Mouse (Mus musculus) forelimb bud, embryonic 11.5 days (tissue): Measurements from ENCODE around the gene Shisa6.
"Not testable (repeated sequence)": the region's sequence is repeated elsewhere in the genome, so short reads cannot be mapped to it uniquely, and the experiment has no call there.

Source experiments
- DNase-seq: peaks from one replicate; pipeline ENCODE4 v3.0.0-alpha.2; 2012; ENCODE audit warnings: low read depth, low spot score

The Shisa6 gene

DNA sequence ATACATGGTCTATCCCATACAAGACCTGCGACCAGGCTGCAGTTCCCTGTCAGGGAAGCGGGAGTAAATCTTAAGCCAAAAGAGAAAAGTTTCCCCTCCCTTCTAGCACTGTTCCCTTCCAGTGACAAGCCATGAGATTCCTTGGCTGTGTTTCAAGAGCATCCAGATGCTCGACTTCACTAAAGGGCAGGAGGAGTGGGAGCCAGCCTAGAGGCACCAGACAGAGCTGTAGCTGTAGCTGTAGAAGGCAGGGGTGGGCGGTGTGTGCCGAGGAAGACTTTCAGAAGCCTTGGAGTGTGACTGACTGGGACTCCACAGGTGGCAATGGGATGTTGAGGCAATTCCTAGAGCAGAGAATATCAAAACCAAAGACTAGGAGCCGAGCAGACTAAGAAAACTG lies 43.3 kb downstream of the Shisa6 start:
- DNase-seq, result no peak

DNA sequence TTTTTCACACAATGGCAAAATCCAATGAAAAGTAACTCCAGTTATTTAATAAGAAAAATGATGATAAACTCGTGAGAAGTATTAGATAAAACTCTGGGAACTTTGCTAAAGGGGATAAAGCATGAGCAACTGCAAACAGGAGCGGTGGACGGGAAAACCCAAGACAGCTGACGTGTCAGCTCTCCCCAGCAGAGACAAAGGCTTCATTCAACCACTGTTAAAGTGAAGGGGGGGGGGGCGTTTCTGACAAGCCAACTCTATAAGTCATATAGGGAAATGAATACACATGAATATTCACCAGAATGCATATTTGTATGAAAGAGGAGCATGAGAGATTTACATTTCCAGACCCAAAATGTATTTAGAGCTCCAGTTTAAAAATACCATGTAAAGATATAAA lies 83.1 kb downstream of the Shisa6 start:
- no peak for DNase-seq

DNA sequence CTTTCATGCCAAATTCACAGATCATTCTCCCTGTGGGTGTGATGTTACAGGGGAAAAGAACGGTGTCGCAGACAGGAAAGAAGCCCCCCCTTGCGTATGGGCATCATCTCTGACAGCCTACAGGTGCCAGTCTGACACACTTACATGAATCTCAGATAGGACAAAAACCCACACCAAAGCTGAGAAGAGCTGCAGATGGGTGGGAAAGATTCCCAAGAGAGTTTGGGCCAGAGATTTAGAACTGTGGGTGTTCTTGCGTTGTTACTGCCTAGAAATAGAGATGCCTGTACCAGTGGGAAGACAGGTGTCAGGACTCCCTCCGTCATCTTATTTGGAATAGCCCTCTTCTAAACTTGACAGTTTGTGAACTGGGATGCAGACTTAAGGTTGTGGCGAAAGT lies 99.6 kb downstream of the Shisa6 start:
- DNase-seq, result no peak

DNA sequence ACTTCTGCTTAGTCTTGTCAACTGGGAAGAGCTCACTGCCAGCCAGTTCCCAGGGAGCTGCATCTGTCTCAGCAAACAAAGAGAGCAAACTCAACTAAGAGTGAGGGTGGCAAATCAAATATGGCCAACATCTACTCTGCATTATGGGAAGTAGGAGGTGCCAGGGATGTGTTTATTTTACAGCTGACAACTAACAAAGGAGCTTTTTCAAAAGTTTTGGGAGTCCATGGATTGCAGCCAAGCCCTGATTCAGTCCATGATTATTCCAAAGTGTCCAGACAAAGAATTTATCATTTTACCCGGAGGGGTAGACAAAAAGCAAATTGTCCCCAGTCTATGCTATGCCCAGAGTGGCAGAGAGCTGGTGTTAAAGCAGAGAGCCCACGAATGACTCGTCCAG lies 107.5 kb downstream of the Shisa6 start:
- no peak for DNase-seq

DNA sequence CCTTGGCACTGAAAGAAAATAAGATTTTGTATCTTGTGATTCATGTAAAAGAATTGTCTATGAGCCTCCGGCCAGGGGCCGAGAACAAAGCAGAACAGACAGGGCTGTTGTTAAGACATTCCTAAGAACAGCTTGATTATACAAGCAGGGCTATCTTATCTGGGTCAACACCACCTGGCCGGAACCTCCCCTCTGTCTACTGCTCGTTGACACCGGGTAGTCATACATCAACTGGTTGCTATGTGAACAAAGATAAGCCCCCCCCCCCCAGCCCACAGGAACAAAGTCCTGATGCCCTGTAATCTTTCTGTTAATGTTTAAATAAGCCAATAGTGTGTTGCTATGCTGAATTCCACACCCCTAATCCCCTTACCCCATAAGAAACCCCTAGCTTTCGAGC lies 117.0 kb downstream of the Shisa6 start:
- DNase-seq, result not testable (repeated sequence)

DNA sequence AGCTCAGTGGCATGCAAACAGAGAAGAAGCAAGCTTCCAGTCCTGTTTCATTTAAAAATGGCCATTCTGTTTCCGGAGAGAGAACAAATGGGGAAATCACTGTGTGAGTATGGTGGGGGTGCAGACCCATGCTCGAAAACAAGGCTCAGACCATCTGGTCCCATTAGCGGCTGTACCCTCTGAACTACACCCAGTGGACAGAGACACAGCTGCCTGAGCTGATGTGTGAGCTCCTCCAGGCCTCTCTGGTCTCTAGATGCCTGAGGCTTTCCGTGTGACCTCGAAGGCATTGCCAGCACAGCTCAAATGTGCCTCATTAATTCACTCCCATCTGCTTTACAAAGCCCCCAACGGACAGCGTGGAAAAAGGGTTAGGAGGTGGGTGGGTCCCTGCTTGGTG lies 125.7 kb downstream of the Shisa6 start:
- no peak for DNase-seq

DNA sequence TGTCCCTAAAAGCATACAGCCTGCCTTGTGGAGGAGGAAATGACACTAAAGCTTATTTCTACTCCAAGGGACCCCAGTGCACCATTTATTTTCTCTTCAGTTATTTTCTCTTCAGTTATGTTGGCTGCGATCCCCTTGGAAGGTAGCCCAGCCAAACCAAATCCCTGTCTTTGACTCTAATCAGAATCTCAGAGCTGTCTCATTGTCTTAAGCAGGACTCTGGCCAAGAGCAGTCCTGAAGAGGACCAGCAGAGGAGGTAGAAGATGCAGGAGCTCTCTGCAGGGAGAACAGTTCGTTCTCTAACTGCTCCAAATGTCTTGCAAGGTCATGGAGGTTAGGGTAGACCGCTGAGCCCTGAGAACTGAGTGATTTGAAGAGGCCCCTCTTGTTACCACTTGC lies 138.2 kb downstream of the Shisa6 start:
- no peak for DNase-seq

DNA sequence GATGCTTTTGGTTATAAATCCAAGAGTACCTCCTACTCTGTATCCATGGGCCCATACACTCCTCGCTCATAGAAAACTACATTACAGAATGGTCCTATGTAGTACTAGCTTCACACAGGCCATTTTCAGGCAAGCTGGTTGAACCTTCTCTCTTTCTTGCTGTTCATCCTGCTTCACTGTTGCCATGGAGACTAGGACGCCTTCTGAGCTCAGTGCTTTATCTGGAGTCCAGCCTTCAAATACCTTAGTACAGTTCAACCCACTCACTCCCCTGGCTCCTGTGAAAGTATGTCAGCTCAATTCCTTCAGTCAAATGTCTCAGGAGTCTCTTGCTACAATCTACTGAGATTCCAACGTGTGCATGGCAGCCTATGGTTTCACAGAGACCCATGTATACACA lies 154.0 kb downstream of the Shisa6 start:
- no peak for DNase-seq

DNA sequence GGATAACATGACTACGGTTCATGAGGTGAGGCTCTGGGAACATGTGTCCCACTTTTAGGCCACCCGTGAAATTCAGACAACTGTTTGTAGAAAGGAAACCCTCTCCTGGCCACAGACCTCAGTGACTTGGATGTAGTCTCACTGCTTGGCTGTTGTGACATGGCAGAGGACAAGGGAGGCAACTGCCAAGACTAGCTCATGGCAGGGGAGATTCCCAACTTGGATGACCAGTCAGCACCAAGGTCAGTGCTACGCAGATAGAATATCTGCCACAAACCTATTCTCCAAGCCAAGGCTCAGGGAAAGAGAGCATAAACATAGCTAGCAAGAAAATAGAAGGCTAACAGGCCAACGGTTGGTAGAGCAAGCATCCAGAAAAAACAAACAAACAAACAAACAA lies 156.0 kb downstream of the Shisa6 start:
- no peak for DNase-seq

DNA sequence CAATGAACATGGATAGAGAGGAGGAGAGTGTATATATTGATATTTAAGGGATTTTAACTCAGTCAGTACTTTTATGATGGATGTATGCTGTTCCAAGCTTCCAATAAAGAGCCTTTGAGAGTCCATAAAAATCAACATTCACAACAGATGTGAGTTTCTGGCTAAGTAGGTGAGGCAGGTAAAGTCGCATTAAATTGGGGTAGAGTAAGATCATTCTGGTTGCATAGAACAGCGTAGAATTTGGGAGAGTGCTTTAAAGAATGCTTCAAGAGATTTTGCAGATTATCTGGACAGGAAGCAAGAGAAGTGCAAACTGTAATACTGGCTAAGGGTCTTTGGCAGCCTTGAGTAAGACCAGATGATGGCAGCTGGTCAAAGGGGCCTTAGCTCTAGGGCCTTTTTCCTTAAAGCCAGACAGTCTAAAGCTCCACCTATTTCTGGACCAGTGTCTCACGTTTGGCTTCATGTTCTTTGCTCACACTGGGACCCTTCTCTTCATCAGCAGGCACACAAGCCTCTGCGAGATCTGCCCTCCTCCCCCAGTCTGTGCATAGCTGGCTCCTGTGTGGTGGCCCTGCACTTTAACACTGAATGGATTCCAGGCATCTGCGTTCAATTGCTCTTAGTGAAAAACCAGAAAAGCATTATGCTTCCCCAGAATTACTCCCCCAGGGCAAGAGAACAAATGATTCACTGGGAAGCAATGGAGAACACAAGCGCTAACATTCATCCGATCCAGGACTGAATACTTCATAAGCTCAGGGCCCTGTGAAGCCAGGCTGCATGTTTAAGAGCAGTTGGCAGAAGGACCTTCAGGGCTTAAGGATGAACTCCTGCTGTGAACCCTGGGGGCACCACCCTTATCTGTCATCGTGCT lies 158.7 kb downstream of the Shisa6 start:
- peak; percentile 26 for DNase-seq

DNA sequence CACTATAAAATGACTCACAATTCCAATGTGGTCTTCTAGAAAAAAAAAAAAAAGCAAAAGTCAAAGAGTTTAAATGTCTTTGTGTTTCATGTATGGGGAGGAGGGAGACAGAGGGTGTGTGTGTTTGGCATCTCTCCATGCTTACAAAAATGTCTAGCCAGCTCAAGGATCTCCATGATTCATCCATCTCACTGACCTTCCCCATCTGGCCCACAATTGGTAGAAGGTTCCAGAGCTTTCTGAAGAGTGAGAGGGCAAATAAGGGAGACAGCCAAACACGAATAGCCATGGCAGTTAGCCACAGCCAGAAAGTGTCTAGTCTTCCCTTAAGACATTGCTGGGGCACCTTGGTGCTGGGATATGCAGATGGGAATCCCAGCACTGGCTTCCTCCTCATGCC lies 166.0 kb downstream of the Shisa6 start:
- no peak for DNase-seq

DNA sequence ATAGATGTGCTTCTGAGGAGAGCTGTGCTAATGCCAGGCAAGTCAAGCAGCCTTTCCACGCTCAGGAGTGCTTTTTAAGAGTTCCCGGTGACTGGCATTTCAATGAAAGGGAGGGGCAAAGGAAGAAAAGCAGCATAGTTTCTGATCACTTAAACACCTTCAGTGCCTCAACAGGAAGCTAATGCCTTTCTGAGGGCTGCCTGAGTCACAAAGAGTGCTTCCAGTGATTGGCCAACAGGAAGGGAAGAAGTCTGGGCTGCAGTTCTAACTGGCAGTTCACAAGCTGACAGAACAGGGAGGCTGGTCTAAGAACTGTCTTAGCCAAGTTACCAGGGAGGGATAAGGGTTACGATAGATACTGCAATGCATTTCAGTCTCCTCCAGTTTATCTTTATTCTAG lies 180.9 kb downstream of the Shisa6 start:
- DNase-seq, result no peak

DNA sequence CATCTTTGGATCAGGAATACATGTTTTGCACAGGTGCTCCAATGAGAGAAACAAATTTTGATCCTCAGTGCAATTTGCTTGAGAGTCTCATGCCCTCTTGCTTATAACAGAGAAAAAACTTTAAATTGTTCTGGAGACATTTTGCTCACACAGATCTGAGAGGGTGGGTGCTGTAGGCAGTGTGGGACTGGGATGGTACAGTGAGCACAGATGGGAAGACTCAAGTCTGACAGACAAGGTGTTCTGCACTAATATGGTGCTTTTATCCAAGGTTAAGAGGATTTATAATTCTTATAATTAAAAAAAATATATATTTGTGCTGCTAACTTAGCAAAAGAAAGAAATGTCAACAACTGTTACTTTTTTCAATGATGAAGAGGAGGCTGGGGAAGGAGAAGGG lies 189.5 kb downstream of the Shisa6 start:
- no peak for DNase-seq

DNA sequence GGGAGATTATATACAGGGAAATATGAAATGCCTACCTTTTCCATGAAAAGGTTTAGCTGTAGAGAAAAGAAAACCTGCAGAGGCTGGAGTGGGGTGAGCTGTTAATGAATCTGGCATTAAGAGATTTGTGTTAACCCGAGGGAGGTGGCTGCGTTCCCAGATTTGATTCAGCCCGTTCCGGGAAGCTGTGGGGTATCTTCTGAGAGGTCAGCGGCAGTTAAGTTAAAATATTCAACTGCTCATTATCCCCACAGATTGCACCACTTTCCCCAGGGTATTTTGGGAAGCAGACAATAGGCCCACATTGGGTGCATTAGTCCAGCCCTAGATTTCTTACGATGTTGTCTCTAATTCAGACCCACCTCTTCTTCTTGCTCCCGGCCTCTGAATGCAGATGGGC lies 213.0 kb downstream of the Shisa6 start:
- DNase-seq, result no peak

DNA sequence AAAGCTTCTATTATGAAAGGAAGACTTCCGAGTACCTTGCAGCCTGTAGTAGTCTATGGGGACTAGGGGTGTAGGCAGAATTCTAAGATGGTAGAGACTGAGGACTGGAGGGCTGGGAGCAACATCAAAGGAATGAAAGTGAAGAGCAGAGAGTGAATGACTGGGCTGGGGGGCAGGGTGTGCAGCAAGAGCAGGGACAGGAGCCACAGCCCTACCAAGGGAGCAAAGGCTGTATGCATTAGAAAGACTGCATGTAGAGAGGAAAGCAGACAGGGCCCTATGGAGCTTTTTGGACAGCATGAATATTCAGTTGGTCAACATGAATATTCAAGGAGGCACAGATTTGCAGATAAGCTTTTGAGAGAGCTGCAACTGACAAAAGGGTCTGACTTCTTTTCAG lies 221.4 kb downstream of the Shisa6 start:
- DNase-seq, result no peak

DNA sequence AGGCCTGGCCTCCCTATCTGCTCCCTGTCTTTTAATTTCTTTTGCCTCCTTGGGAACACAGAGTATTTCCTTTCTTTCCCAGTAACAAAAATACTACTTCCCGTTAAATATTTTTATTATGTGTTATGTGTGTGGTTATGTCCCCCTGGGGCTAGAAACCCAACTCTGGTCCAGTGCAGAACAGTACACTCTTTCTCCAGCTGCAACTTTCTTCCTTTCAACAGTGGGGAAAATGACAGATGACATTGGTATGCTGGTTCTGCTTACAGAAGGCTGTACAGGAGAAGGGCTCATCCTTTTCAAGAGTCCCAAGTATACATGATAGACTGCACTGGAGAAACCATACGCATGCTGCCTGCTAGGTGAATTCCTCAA lies 251.1 kb downstream of the Shisa6 start:
- DNase-seq, result no peak

DNA sequence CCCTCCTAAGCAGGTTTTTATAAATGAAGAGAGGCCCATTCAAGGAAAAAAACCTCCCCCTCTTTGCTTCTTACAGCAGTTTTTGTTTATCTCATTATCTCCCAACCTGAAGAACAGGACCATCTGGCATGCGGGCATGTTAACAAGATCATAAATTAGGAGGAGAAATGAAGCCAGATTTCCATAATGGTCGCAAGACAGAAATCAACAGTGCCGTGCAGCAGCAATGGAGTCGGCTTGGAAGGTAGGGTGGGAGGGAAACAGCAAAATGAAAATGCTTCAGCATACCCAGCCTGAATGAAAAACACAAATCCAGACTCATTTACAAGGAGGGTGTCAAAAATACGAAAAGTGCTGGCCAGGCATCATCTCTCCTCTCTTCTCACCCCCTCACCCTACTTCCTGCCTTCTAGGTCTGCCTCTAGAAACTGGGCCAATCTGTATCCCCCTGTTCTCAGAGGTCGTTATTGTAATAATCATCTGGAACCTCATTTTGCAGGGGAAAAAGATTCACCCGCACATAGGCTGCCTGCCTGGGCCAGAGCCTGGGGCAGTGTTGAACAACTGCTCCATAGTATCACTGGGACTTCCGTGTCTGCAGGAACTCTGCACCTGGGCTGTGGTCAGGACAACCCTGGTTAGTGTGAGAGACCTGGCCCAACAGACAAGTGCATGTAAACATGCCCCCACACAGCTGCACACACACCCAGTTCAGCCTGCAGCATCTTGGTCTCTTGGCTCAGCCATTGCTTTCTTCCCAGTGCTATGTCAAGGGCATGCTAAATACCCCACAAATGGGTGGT lies 251.7 kb downstream of the Shisa6 start:
- DNase-seq, result no peak

DNA sequence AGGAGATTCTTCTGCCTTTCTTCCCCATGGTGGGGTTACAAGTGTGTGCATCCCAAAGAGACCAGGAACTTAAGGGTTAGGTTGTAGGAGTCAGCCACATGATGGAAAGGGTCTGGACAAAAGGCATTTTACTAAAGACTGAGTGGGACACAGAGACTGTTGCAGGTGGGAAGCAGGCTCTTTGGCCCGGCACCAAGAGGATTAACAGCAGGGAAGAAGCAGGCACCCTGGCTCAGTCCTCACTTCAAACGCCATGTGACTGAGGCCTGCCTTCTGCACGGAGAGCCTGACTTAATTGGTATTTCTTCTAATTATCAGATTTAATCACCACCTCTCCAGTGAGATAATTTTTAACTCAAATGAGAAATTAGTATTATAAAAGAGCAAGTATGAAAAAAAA lies 258.7 kb downstream of the Shisa6 start:
- DNase-seq, result no peak

DNA sequence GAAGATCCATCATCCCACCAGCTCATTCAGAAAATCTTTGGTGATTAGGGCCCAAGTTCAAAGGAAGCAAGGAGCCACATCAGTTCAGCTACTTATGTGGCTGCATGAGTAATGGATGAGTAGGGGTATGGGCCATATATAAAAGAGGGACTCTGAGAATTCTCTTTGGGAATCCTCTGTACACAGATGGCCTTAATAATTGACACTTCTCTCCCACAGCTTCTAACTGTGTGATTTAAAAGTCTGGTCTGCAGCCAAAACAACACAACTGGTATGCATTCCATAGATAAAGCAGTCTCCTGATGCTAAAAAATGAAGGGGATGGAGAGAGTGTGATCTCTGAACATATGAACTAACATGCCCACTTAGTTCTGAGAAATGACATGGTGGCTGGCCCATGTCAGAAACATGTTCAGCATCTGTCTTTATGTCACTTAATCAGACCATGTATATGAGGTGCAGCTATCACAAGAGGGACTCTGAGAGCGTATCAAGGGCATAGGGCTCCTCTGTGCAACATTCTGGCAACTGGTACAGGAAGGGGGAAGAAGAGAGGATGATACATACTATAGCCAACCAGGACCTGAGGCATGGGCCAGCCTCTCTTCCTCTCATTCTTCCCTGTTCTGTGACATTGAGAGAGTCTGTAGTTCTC lies 260.3 kb downstream of the Shisa6 start:
- DNase-seq, result no peak

DNA sequence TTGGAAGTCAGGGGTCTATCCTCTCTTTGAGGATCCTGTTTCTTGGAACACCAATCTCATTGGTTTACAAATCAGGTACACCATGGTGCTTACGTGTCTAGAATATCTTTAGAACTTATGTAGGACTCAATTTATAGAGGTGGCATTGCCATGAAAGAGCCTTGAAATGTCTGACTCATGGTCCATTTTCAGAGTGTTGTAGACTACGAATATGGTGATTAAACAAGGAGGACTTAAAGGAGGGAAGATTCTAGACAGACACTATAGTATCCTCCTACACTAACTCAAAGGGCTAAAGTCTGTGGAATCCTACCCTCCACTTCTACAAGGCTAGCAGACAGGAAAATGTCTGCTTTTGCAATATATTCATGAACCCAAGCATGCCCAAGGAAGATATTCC lies 265.6 kb downstream of the Shisa6 start:
- DNase-seq, result no peak

DNA sequence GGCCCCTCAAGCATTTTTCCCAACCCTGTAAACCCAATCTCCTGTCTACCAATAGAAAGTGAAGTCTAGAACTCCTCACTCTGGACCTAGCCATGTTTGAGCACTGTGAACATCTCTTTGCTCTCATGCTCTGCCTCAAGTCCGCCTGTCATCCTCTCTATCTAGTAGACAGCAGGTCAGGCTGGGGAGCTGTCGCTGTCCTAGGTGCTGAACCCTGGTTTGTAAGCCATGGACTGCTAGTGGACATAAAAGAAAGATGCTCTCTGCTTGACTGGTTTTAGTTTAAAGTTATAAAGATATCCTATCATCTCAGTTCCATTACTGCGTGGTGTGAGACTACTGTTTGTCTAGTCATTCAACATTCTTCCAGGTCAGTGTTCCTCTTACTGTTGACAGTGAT lies 266.9 kb downstream of the Shisa6 start:
- DNase-seq, result peak; percentile 77

DNA sequence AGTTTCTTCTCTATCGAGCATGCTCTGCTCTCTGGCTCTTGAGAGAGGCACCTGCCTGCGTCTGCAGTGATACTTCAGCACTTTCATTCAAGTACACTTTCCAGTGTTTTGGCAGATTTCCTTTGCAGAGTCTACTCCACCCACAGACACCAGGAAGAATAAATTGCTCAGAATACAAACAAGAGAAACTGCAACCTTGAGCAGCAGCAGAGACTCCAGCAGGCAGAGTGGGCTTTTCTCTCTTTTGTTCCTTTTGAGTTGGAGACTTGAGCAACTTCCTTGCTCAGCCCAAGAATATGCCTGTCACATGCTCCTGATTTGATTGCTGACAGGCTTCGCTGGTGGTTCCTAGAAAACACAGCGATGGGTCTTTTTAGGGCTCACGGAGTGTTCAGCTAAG lies 278.6 kb downstream of the Shisa6 start:
- no peak for DNase-seq

DNA sequence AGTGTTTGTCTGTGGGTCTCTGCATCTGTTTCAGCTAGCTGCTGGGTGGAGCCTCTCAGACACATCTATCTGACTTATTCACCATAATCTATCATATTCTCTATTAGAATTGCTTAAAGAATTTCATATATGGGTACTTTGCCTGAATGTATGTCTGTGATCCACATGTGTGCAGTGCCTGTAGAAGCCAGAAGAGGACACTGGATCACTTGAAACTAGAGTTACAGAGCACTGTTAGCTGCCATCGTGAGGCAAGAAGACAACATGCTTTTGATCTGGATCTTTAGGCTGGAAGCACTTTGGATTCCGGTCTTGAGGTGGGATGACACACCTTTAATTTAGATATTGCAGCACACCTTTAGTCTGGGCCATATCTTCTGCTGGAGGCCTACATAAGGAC lies 289.2 kb downstream of the Shisa6 start:
- no peak for DNase-seq
